Mouse (Mus musculus) gastrocnemius, adult 18-20 months (tissue): ENCODE results near the gene Phf13. TPM values are rescaled to one million over a fixed set of nuclear protein-coding genes. Genes with fewer than 3 reads are reported as not detected.
A peak's percentile ranks its signal among the peaks of the same experiment; 100 is the strongest.

Experiments
- DNase-seq: peaks from one replicate; pipeline ENCODE4 v3.0.0; 2021; ENCODE audit warnings: low spot score
- total RNA-seq, 2 experiments: library from RNA; stranded (reverse); gene quantifications; 2 replicates each; pipeline ENCODE4 v1.2.3; 2021

Gene Phf13
- total RNA-seq, 2 experiments from 2014 or later: 4.6 to 4.7 TPM

DNA sequence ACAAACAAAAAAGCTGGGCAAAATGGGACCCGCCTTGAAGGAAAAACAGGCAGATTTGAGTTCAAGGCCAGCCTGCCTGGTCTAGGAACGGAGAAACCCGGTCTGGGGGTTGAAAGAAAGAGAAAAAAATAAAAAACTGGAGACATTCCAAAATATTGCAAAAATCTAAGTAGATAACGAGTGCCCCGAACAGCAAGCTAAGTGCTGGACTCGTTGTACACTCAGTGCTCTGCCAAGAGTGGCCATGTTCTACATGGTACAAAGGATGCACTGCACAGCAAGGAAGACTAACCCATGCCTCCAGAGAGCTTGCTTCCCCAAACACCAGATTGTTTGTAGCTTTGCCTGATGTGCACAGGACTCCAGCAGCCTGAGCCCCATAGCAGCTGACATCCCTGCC, 3.0 kb downstream of the Phf13 start:
- DNase-seq: no peak

- DNase-seq: no peak
These were observed 4.0 kb downstream of the Phf13 start for GRCm38 (mm10) chr4:151992091-151992490.

DNA sequence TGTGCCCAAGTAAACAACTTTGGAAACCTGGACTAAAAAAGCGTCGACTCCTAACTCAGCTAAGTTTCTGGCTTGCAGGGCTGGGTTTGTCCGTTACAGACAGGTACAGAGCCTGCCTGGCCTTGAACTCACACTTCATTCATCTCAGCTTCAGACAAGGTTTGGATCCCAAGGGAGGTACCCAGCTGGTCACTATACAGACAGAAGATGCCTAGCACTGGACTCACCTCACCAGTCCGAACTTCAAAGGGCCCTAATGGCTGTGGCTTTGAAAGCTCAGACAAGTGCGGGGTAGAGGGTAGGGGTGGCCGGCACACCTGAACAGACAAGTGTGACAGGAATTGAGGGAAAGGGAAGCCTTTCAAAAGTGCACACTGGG, 7.0 kb downstream of the Phf13 start:
- DNase-seq: no peak

- DNase-seq: peak; percentile 84
These were observed 7.5 kb downstream of the Phf13 start, which contains the start of gene Thap3 for GRCm38 (mm10) chr4:151988342-151989109. Thap3 (minus strand) TSS chr4:151988997.

GRCm38 (mm10) chr4:151988014-151988341, 8.1 kb downstream of the Phf13 start:
- DNase-seq: no peak

GRCm38 (mm10) chr4:151986650-151987049, 9.4 kb downstream of the Phf13 start:
- DNase-seq: no peak

DNA sequence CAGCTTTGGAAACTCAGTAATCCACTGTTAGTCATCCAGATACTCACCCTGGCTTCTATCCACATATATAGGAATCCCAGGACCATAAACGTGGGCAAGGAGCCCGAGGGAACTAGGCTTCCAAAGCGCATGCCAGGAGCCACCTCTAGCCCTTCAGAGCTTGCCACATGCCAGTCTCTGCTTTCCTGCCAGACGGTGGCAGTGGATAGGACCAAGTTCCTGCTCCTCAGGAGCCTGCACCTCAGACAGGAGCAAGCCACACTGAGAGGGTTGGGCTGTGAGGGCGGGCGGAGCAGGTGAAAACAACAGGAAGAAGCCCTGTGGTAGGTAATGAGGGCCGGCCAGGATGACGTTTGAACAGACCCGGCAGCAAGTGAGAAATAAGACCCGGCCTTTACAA, 10.2 kb downstream of the Phf13 start:
- DNase-seq: no peak

GRCm38 (mm10) chr4:151983560-151983959, 12.5 kb downstream of the Phf13 start:
- DNase-seq: peak; percentile 92

- DNase-seq: no peak
These were observed 13.0 kb downstream of the Phf13 start for GRCm38 (mm10) chr4:151983043-151983442.

DNA sequence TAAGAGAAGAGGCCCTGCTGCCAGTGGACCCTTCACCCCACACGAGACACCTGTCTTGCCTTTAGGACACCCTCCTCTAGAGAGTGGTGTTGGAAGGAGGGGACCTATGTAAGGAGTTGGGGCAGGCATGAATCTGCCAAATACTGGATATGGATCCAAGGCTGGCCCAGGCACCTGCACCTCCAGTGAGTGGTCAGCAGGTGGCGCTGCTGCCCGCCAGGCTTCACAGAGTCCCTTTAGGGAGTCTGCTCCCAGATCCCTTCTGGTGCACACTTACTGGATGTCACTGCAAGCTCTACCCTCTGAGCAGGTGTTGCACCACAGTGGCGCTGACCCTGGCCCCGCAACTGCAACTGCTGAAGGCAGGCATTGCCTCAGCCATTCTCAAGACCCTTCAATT, 14.7 kb downstream of the Phf13 start:
- peak; percentile 86 for DNase-seq

- peak; percentile 36 for DNase-seq
These were observed 15.4 kb downstream of the Phf13 start for GRCm38 (mm10) chr4:151980699-151981098.

DNA sequence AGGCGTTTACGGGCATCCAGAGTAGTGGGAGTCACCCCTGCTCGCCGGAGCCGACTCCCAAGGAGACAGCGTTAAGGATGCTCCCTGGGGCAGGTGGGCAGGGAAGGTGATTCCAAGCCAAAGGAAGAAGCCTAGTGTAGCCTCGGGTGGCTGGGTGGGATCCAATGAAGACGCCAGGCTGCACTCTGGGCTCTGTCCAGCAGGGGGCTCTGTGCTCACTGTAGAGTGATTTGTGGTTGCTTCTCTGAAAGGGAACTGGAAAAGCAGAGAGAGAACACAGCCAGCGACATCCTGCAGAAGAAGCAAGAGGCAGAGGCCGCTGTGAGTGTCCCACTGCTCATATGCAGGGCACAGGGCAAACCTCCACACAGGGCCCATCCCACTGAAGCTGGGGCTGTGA, 18.3 kb downstream of the Phf13 start:
- peak; percentile 88 for DNase-seq

DNA sequence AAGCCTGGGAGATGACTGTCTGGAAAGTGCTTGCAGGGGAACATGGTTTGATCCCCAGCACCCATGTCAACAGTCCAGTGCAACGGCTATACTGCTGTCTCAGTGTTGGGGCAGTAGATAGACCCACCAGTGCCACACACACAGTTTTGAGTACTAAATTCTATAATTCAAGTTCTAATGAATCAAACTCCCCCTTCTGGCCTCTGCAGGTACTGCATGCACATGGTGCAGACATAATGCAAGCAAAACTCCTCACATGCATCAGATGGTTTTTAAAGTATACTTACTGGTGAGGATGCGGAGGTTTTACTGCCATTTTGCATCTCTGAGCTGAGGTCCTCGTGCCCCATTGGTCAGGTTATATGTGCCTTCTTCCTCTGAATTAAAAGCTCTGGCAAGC, 20.6 kb downstream of the Phf13 start:
- DNase-seq: no peak

DNA sequence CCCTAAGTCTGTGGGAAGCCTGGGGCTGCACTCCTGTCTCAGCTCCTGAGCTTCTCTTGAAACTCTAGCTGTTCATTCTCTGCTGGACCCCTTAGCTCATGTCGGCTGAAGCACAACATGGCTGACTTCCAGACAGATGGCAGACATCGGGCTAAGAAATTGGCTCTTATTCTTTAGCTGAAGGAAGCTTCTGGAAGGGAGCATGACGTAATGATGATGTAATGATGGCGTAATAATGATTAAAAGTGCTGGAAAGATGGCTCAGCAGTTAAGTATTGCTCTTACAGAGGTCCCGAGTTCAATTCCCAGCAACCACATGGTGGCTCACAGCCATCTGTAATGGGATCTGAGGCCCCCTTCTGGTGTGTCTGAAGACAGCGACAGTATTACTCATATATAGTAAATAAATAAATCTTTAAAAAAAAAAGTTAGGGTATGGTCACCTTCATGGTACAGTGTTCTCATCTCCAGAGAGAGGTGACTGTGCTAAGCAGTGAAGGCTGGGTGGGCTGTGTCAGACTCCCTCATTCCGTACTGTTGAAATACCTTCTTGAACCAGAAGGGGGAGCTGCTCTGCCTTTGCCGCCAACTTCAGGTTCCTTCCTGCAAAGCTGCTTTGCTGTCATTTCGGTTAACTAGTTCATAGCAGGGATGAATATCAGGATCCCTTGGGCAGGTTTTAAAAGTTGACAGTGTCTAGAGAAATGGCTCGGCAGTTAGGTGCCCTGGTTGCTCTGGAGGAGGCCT, 23.7 kb downstream of the Phf13 start:
- DNase-seq: no peak

- DNase-seq: no peak
These were observed 27.7 kb downstream of the Phf13 start for GRCm38 (mm10) chr4:151968204-151968921.

DNA sequence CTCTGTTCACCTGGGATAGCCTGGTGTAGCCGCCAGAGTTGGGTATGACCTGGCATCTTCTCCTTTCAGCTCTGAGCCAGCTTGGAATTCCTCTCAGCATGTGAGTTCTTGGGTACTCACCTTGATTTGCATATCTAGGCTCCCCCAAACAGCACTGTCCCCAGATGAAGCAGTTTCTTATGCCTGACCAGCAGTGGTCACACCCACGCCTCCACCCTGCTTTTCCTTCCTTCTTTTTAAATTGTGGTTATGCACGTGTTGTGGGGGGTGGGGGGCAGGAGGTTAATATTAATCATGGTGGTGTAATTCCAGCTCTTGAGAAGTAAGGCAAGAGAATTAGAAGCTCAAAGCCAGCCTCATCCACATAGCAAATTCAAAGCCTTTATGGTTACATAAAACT, 33.2 kb downstream of the Phf13 start:
- DNase-seq: no peak

DNA sequence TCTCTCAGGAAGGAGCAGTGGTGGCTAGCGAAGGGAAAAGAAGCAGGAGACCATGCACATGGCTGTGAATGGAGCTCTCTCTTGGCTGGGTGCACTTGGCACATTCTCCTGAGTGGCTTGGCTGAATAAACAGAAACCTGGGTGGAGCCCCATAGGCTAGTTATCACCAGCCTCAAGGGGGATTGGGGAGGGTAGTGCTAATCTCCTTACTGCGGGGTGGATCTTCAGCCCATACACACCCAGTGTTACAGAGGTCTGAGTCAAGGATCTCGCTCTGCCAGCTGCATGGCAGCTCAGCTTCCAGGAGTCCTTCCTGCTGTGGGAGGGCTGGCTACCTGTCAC, 35.6 kb downstream of the Phf13 start:
- no peak for DNase-seq

- DNase-seq: no peak
These were observed 36.1 kb downstream of the Phf13 start for GRCm38 (mm10) chr4:151959849-151960512.

GRCm38 (mm10) chr4:151957584-151958315, 38.3 kb downstream of the Phf13 start:
- DNase-seq: no peak

DNA sequence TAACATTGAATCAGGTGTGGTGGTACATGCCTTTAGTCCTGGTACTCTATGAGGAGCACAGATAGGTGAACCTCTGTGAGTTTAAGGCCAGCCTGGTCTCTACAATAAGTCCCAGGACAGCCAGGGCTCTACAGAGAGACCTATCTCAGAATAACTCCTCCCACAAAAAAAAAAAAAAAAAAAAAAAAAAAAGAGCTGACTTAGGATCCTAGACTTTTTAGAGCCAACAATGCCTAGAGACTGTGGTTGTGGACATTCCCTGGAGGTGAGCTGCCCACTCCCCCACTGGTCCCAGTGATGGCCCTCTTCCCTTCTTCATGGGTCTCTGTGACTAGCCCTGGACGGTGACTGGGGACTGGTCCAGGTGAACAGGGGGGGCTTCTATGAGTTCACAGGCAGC, 40.3 kb downstream of the Phf13 start:
- DNase-seq: no peak

GRCm38 (mm10) chr4:151953209-151953608, 42.8 kb downstream of the Phf13 start:
- no peak for DNase-seq
